Mouse (Mus musculus): Measurements from ENCODE around the gene Gpr160. TPM values are rescaled to one million over a fixed set of nuclear protein-coding genes. Genes with fewer than 3 reads are reported as not detected.
A peak's percentile ranks its signal among the peaks of the same experiment; 100 is the strongest.
"Not testable (repeated sequence)": the region's sequence is repeated elsewhere in the genome, so short reads cannot be mapped to it uniquely, and the experiment has no call there.

The Gpr160 gene
- total RNA-seq (2021) = under 1 TPM; 0.60 to 0.63 TPM

DNA sequence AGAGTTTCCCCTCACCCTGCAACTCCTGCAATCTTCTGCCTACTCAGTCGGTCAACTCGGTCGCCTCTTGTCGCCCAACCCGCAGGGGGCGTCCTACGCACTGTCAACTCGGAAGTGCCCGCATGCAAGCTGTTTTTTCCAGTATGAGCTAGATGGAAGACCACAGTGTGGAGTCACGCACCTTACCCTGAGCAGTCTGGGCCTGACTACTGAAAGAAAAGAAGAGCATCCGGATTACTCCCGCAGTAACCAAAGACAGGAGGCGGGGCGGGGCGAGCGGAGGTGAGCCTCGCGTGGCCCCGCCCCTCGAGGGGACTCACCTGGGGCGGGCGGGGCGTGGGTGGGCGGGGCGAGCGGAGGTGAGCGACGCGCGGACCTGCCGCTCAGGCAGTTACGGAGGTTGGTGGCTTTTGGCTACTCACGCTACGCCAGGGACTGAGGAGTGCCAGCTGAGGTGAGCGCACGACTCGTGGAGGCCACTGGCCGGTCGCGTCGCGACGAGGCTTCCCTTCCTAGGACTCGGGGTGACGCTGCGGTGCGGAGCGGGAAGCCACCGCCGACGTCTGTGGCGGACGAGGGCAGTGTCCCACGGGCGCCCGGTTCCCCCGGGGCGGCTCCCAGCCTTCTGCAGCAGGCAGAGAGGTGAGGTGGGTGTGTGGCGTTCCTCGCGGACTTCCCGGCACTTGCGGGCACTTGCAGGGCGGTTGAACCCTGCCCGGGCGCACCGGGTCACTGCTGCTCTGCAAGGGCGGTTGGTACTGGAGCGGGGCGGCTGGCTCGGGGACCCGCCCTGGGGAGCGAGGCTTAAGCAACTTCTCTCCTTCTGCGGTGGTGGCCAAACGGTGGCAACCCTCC lies at the start of gene Gpr160:
TSS of gene Gpr160 (plus strand) at position 347 of the 855 bp plus-strand sequence.
- DNase-seq = peak; percentile 72

DNA sequence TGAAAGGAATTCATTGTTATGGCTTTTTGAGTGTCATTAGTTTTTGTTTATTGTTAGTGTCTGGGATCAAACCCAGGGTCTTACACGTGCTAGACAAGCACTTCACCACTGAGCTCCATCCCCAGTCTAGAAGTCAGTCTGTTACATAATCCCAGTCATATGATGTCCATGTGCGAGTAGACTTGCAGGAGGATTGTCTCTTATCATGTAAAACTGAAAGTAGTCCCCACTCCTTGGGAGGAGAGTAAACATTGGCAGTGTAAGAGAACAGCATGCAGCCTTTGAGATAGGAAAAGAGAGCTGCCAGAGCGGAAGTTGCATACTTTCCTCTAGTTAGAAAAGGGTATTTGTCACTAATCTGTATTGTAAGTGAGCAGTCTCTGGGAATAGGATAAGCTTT lies 42.9 kb upstream of the Gpr160 start:
- peak; percentile 7 for DNase-seq

DNA sequence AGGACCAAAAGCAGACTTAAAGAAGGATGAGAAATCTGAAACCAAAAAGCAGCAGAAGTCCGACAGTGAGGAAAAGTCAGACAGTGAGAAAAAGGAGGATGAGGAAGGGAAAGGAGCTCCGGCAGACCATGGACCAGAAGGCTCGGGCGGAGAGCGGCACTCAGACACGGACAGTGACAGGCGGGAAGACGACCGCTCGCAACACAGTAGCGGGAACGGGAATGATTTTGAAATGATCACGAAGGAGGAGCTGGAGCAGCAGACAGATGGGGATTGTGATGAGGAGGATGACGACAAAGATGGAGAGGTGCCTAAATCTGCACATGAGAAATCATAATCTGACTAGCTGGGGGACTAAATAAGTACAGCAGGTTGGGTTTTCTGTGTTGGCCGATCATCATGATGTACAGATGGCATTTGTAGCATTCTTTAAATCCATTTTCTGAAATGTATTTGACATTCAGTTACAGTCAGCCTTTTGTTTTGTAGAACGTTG lies 37.1 kb upstream of the Gpr160 start:
- no peak for DNase-seq

DNA sequence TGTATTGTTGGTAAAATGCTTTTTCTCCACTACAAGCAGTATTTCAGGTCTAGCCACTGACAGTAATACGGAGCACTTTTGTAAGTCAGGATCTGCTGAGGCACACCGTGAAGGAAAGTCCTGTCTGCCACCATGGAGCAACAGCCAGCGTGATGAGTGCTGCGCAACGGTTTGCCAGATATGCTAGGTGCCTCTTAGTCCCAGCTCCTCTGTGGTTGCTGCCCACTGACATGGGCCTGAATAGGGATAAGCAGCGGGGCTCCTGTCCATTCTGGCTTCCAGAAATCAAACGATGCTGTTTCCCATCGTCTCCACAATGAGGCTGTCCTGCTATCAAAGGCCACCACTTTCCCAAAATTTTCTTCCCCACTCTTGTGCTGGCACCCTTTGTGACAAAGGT lies 33.6 kb upstream of the Gpr160 start:
- no peak for DNase-seq

DNA sequence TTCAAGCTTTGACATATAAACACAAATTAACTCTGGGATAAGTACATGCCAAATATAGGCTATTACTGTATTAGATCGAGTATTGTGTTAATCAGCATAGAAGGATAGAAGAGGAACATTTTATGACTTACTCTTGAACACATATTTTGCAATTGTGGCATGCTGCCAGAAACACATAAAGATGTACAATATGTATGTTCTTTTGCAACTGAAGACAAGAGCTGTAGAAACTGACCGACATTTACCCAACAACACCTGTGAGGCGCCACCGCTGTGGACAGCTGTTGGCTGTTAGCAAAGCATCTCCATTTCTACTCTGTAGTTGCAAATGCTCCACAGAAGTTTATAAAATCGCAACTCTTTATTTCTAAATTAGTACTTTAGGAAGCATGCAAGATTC lies 29.7 kb upstream of the Gpr160 start:
- no peak for DNase-seq

DNA sequence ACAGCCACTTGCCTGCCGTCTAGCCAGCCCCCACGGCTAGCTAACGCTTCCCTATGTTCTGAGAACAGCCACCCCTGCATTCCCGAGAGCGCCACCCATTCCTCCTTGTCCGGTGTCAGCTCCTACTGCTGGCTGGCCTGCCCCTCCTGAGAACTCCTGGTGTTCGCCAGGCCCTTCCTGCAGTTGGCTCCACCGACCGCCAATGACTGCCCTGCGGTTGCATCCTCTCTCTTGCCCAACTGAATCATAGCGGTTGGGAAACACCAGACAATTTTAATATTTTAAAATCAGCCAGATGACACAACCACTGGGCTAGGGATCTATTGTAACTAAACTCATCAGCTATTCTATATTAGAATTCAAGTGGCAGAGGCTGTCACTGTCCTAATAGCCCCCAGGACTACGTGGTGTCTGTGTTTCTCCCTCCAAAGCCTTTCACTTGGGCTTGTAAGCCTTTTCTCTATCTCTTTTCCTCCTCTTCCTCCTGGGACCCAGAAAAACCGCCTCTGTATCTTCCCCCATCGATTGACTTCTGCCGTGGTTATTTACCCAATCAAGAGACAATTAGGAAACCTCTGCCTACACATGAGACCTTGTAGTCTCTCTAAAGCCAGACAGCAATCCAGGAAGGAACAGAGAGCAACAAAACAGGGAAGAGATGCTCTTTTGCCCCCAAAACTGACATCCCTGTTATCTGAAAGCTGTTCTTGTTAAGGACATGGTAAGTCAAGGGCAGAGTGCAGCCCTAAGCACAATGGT lies 23.7 kb upstream of the Gpr160 start:
- DNase-seq = no peak

DNA sequence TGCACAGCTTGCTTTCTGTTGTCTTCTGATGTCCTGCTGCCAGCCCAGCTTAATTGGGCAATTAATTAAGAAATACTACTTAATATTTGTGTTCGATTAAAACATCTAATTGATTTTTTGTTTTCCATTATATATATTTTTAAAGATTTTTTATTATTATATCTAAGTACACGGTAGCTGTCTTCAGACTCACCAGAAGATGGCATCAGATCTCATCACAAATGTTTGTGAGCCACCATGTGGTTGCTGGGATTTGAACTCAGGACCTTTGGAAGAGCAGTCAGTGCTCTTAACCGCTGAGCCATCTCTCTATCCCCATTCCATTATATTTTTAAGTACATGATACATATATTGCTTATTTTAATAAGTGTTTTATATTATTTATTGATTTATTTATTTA lies 22.5 kb upstream of the Gpr160 start:
- DNase-seq = no peak

DNA sequence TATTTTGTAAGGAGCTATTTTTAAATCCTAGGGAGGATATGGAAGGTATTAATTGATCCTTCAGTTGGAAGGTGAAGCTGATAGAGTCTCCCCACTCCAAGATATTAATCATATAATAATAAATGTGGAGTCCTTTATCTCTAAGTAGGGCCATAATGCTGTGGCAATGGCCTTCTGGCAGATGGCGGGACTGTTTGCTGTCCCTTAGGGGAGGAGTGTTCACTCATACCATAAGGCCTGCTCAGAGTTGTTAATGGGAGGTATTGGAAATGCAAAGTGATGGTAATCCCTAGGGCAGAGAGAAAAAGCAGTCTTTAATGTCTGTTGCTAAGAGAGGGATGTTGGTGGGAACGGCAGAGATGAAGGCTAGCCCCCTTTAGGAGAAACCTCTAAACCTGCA lies 10.0 kb upstream of the Gpr160 start:
- DNase-seq = no peak

DNA sequence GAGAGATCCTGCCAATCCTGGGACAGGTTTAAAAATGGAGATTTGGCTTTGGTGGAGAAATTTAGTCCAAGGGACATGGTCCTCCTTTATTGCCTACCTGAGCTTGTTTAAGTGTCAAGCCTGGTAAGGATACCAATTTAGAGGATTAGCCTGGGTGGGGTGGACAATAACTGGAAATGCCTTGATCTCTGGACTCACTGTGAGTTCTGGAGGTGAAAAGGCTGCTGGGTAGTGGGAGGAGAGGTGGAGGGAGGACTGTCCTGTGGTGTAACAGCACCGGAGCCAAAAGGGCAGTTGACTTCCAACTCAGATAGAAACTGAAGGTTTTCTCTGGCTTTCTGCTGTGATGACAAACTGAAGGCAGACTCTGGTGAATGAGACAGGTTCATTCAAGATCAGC lies 8.3 kb upstream of the Gpr160 start:
- DNase-seq = no peak

DNA sequence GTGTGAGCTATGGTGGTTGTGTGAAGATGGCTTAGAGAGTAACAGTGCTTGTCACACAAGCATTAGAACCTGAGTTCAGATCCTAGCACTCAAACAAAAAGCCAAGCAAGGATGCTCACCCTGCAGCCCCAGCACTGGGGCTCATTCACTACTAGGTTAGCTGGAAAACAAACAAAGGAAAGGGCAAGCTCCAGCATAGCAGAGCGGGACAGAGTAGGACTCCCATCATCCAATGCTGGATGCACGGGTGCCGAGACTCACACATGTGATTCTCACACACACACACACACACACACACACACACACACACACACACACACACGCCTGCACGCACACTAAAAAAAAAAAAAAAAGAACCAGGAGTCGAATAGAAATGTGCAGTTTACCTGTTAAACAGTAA lies 4.3 kb upstream of the Gpr160 start:
- DNase-seq = no peak

DNA sequence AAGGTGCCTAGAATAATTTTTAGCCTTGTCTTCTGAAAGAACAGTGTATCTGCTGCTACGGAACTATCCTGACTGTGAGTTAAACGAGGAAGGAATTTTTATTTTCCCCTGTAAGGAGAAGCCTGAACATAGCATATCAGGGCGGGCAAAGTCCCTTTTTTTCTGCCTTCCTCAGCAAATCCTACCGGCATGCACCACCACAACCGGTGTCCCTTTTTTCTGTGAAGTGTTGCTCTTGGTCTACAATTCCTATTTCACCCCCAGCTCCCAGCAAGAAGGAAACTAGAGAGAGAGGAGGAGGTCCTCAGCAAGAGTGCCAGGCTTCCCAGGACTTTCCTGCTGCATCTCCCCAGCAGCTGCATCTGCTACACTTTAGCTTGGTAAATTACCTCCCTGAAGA lies 2.2 kb upstream of the Gpr160 start:
- DNase-seq = no peak

DNA sequence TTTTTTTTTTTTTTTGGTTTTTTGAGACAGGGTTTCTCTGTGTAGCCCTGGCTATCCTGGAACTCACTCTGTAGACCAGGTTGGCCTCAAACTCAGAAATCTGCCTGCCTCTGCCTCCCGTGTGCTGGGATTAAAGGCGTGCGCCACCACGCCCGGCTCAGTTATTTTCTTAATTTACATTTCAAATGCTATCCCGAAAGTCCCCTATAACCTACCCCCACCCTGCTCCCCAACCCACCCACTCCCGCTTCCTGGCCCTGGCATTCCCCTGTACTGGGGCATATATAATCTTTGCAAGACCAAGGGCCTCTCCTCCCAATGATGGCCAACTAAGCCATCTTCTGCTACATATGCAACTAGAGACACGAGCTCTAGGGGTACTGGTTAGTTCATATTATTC lies 3.8 kb downstream of the Gpr160 start:
- not testable (repeated sequence) for DNase-seq

DNA sequence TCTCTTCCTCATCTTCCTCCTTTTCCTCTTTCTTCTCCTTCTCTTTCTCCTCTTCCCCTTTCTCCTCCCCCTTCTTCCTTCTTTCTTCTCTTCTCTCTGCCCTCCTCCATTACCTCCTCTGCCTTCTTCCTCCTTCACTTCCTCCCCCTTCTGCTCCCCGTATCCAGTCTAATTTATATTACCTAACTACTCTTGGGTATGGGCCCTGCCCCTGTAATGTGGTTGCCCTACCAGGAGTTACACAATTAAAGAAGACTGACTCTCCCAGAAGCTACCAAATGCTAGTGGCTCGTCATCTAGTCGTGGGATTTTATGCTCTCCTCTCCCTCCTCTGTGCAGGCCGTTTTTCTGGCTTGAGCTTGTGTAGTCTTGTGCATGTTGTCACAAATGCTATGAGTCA lies 5.0 kb downstream of the Gpr160 start:
- DNase-seq = no peak

DNA sequence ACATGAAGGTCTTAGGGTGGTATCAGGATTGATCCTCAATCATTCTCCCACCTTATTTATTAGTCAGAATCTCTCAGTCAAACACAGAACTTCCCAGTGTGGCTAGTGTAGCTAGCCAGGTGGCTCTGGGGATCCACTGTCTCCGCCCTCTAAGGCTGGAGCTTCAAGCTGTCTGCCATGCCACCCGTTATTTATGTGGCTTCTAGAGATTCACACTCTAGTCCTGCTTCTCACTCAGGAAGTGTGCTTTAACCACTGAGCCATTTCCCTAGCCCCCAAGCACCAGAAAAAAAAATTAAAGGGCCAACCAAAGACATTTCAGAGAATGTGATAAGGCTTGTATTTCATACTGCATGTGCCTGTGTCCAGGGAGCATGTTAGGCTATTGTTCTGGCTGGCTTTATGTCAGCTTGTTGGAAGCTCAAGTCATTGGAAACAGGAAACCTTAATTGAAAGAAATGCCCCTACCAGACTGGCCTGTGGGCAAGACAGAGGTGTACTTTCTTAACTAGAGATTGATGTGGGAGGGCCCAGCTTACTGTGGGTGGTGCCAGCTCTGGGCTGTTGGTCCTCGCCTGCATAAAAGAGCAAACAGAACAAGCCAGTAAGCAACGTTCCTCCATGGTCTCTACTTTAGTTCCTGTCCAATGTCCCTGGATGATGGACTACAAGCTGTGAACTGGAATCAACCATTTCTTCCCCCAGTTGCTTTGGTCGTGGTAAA lies 8.1 kb downstream of the Gpr160 start:
- no peak for DNase-seq

DNA sequence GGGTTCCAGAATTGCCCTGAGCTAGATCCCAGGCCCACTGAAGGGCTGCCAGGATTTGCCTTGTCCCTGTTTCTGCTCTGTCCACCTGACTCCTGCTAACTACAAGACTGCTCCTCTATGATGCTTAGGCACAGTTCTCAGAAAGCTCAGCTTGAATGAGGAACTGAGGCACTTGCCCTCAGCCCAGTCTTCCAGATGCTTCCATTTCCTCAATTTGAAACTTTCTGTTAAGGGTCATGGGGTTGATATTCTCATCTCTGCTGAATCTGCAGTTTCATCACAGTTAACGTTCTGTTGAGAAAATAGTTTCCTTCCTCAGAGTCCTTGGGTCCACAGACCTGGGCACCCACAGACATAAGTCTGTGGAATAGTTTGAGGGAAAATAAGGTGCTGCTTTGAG lies 8.9 kb downstream of the Gpr160 start:
- no peak for DNase-seq

DNA sequence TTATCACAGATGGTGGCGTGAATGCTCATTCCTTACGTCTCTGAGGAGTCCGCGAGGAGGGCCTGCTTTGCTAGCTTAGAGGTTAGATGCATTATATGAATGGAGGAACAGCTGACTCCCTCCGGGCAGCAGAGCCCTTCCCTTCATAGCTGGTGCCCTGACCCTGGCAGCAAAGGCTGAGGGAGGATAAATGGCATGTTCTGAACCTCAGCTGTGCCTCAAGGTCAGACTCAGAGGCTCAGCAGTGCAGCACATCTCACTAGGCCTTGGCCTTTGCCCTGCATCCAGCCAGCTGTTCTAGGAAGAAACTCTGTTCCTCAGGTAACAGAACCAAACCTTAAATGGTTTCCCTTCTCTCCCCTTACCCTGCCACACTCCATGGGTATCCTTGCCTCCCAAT lies 12.4 kb downstream of the Gpr160 start:
- no peak for DNase-seq

DNA sequence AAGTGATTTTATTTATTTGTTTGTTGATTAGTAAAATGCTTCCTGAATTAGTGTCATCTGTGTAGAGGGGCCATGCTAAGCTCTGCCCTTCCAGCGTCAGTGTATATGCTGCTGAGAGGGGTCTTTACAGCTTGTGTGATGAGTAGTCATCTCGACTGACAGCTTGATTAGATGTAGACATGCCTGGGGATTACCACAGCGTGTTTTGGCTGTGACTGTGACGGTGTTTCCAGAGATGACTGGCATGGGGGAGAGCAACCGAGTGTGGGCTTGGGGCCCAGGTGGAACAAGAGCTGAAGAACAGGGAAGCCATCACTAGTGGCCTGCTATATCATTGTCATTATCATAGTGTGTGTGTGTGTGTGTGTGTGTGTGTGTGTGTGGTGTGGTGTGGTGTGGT lies 12.9 kb downstream of the Gpr160 start:
- DNase-seq = no peak

DNA sequence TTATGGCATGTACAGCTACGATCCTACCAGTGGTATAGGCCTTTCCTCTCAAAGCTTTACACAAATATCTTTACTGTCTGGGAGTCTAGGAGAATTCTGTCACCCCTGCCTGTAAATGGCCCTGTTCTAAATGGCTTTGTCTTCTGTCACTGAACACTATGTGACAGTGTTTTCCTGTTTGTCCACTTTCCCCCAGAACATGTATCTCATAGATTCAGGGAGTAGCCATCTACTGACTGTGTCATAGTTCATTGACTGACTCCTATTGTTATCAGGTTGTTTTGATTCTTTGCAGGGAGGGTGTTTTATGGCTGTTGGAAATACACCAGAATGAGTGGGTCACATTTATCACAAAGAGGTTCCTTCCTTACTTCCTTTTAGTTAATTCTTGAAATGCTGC lies 14.2 kb downstream of the Gpr160 start:
- DNase-seq = no peak

DNA sequence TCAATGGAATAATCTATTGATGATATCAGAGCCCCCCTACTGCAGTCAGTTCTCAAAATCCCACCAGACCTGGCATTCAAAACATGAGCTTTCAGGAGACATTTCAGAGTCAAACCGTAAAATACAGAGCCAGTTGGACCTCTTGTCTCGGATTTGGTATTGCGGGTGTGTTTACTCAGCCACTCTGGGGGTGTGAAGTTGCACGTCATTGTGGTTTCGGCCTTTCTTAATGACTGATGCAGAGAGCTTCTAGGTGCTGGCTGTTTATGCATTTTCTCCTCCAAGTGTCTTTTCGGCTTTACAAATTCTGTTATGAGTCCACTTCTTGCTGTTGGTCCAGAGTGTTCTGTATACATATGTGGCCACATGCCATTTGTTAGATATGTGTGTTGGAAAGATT lies 21.0 kb downstream of the Gpr160 start:
- no peak for DNase-seq

DNA sequence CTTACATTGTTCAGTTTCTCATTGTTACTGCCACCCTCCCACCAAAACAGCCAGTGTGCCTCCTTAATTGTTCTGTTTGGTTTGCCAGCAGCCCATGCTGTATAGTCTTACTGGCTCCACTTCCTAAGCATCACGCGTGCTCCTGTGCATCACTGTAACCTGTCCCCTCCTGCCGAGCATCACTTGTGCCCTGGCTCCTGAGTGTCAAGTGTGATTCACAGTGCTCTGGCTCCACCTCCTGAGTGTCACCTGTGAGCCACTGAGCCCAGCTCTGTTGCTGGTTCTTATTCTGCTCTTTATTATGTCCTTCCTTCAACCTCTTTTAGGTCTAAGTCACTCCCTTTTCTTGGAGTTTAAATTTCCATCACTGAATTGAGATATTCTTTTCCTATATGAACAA lies 31.7 kb downstream of the Gpr160 start:
- DNase-seq = no peak

DNA sequence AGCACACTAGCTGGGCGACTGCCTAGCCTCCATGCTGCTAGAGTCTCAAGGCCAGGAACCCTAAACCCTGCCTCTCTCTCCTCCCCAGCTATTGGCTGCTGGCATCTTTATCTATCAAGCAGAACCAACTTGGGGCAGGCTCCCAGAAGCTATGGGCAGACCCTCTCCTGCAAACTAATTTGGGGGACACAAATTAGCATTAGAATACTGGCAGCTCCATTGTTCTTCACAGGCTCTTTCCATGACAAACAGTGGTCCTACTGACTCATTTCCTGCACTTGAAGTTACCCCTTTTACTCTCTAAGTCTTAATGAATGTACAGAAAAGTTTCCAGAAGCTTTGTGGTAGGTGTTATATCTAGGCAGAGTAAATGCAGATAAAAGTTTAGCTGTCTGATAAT lies 33.3 kb downstream of the Gpr160 start:
- DNase-seq = no peak

DNA sequence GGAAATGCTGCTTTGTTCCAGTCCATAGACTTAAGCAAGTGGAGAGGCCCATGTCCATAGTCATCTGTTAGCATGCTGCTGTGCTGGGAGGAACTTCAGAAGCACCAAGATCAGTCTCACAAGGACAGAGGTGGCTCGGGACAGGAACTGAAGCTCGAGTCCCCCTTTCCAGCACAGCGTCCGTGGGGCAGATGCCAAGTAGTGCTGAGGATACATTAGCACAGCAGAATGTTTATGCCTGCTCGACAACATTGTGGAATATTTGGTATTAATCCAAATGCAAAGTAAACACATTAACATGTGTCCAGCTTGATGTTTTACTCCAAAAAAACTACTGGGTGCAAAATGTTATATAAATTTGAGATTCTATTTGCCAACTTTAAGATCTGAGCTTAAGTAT lies 41.0 kb downstream of the Gpr160 start:
- DNase-seq = no peak

DNA sequence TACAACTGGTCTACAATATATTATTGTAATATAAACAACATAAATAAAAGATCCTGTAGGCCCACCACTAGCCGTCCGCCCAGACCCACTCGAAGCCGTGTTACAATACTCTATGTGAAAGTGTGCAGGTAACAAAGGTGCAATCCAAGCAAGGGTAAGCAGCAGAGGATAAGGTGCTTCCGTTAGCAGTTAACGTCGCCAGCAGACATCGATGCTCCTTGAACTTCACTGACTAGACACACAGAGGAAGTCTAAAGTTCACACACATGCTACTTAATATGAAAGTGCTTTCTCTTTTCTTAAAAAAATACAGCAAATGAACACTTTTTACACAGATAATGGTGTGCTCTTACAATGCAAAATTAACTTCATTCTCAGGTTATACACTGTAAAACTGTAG lies 43.7 kb downstream of the Gpr160 start:
- no peak for DNase-seq

Measured in heart, postnatal 4 days (tissue).